Mouse (Mus musculus): ENCODE results near the gene Nav2.

- no peak for TF ChIP-seq CTCF (conservative IDR thresholded peaks at IDR 0.05 in 1 of 2, IDR thresholded peaks at IDR 0.05 in 1 of 2; ENCODE audit: low read depth in 2 of 2, low read length in 2 of 2)
- no peak for TF ChIP-seq POLR2A (IDR thresholded peaks at IDR 0.05; ENCODE audit: low read depth, low read length)
- no peak for TF ChIP-seq KAT2A (IDR thresholded peaks at IDR 0.05; ENCODE audit: insufficient replicate concordance, low read length)
- TF ChIP-seq TCF12 (IDR thresholded peaks at IDR 0.05; ENCODE audit: low read depth, low read length): no peak
- no peak for TF ChIP-seq RCOR1 (conservative IDR thresholded peaks at IDR 0.05; ENCODE audit: low read depth, low read length)
- no peak for TF ChIP-seq NRF1 (IDR thresholded peaks at IDR 0.05; ENCODE audit: low read depth, low read length)
- TF ChIP-seq USF1 (IDR thresholded peaks at IDR 0.05; ENCODE audit: low read depth, low read length): no peak
- TF ChIP-seq SMC3 (IDR thresholded peaks at IDR 0.05; ENCODE audit: low read depth, low read length): no peak
- TF ChIP-seq UBTF (IDR thresholded peaks at IDR 0.05; ENCODE audit: low read depth, low read length): no peak
- TF ChIP-seq MAX (IDR thresholded peaks at IDR 0.05; ENCODE audit: low read length): no peak
- TF ChIP-seq CHD1 (IDR thresholded peaks at IDR 0.05; ENCODE audit: low read depth, low read length): no peak
- TF ChIP-seq MYC (IDR thresholded peaks at IDR 0.05; ENCODE audit: low read depth, low read length): no peak
Observed at GRCm38 (mm10) chr7:49477976-49478349, 569.4 kb downstream of the Nav2 start.
